Comparison of ENCODE assay signal across 16 mouse cellular contexts in genomic region chr11:64278259-64279003, GRCm38 (mm10).
DNase-seq lines count a peak whose midpoint lies in the region; ATAC-seq and TF ChIP-seq lines count a peak whose summit lies in the region.
"Had no signal": no experiment of that assay in that cellular context is flagged by ENCODE, and none has a peak within 500 bp of the region (broad histone marks: within the 10 kb centered on the region; RNA-seq: fewer than 3 reads in every experiment).

No protein-coding gene starts in this region.

- no peak overlapping the region for H3K27ac ChIP-seq in kidney, postnatal 0 days
- 0 out of 2 replicates have a peak overlapping the region, but pooled peaks have one; percentile 28 for H3K27ac ChIP-seq in forebrain, embryonic 14.5 days (ENCODE audit: low read depth, low read length)
- H3K27ac ChIP-seq in midbrain, embryonic 14.5 days (replicated peaks; ENCODE audit: low read depth, low read length): no peak overlapping the region
- H3K27ac ChIP-seq in kidney, embryonic 14.5 days (ENCODE audit: low read depth, low read length): no peak overlapping the region
- H3K27ac ChIP-seq: limb, embryonic 15.5 days had no signal

- no peaks in the 10 kb centered on the region for H3K36me3 ChIP-seq in kidney, postnatal 0 days (ENCODE audit: insufficient read depth, low read length)
- no peaks in the 10 kb centered on the region for H3K36me3 ChIP-seq in forebrain, embryonic 14.5 days (ENCODE audit: control insufficient read depth, insufficient read depth, low read length)
- H3K36me3 ChIP-seq in midbrain, embryonic 14.5 days (ENCODE audit: control insufficient read depth, insufficient read depth, low read length): no peaks in the 10 kb centered on the region
- H3K36me3 ChIP-seq in kidney, embryonic 14.5 days (ENCODE audit: control insufficient read depth, insufficient read depth, low read length): no peaks in the 10 kb centered on the region
- H3K36me3 ChIP-seq: limb, embryonic 15.5 days had no signal

- peak; percentile 21 for DNase-seq in kidney, postnatal 0 days (ENCODE audit: low spot score)
- DNase-seq in kidney, adult 18-20 months: no peak
- DNase-seq in brain, adult 2 months (ENCODE audit: low read depth, low spot score): peak; percentile 8
- peak; percentile 82 for DNase-seq in forebrain, embryonic 14.5 days (ENCODE audit: low spot score)
- DNase-seq in midbrain, embryonic 14.5 days: peak; percentile 46
- no peak for DNase-seq in MN1 (ENCODE audit: low spot score)
- no peak for DNase-seq in kidney, adult 8-10 months
- DNase-seq: adrenal gland, postnatal 25 days; cerebellum, adult 2 months; gastrocnemius, postnatal 10 days; lung, postnatal 10 days; right cerebral cortex, postnatal 4 days had no signal

- H3K4me1 ChIP-seq in kidney, postnatal 0 days (replicated peaks; ENCODE audit: insufficient read depth, low read length): no peaks in the 10 kb centered on the region
- H3K4me1 ChIP-seq in forebrain, embryonic 14.5 days (ENCODE audit: control insufficient read depth, insufficient read depth, low read length): peaks cover 4% of the 10 kb centered on the region; the same call in 1 of the 2 replicates
- H3K4me1 ChIP-seq in midbrain, embryonic 14.5 days (ENCODE audit: control insufficient read depth, insufficient read depth, low read length): no peaks in the 10 kb centered on the region
- no peaks in the 10 kb centered on the region for H3K4me1 ChIP-seq in kidney, embryonic 14.5 days (ENCODE audit: control insufficient read depth, insufficient read depth, low read length)
- H3K4me1 ChIP-seq: limb, embryonic 15.5 days had no signal

- H3K4me2 ChIP-seq in kidney, postnatal 0 days (ENCODE audit: low read length): no peak overlapping the region
- no peak overlapping the region for H3K4me2 ChIP-seq in forebrain, embryonic 14.5 days (ENCODE audit: low read length)
- no peak overlapping the region for H3K4me2 ChIP-seq in midbrain, embryonic 14.5 days (ENCODE audit: low read length)
- H3K4me2 ChIP-seq in kidney, embryonic 14.5 days (replicated peaks; ENCODE audit: low read depth, low read length): no peak overlapping the region
- H3K4me2 ChIP-seq: limb, embryonic 15.5 days had no signal

- 37% methylated on average over 12 of the region's 12 CpGs for WGBS in kidney, postnatal 0 days
- 25% methylated on average over 12 of the region's 12 CpGs for WGBS in forebrain, embryonic 14.5 days
- 27% methylated on average over 12 of the region's 12 CpGs for WGBS in midbrain, embryonic 14.5 days
- 45% methylated on average over 12 of the region's 12 CpGs for WGBS in kidney, embryonic 14.5 days

- no peak for ATAC-seq in kidney, postnatal 0 days (replicated peaks; ENCODE audit: low FRiP score, low read depth)
- ATAC-seq in forebrain, embryonic 14.5 days: peak; percentile 94
- peak; percentile 50; the same call in 1 of the 2 replicates for ATAC-seq in midbrain, embryonic 14.5 days (ENCODE audit: low FRiP score, low TSS enrichment)
- no peak for ATAC-seq in kidney, embryonic 14.5 days (ENCODE audit: low FRiP score, low TSS enrichment)
- ATAC-seq: intestine, postnatal 0 days; Patski had no signal

- H3K9me3 ChIP-seq in kidney, postnatal 0 days (replicated peaks; ENCODE audit: low read length): no peaks in the 10 kb centered on the region
- H3K9me3 ChIP-seq in forebrain, embryonic 14.5 days (replicated peaks; ENCODE audit: control insufficient read depth, low read length): no peaks in the 10 kb centered on the region
- no peaks in the 10 kb centered on the region for H3K9me3 ChIP-seq in midbrain, embryonic 14.5 days (ENCODE audit: control insufficient read depth, low read length)
- H3K9me3 ChIP-seq in kidney, embryonic 14.5 days (ENCODE audit: control insufficient read depth, low read length): no peaks in the 10 kb centered on the region; the same call in 1 of the 2 replicates
- H3K9me3 ChIP-seq: limb, embryonic 15.5 days had no signal

- no peak for TF ChIP-seq CTCF in kidney, postnatal 0 days (IDR thresholded peaks at IDR 0.05; ENCODE audit: low read depth)

- H3K27me3 ChIP-seq in kidney, postnatal 0 days (ENCODE audit: insufficient read depth, low read length): no peaks in the 10 kb centered on the region
- H3K27me3 ChIP-seq in forebrain, embryonic 14.5 days (replicated peaks; ENCODE audit: control insufficient read depth, insufficient read depth, low read length): no peaks in the 10 kb centered on the region
- no peaks in the 10 kb centered on the region; the same call in 1 of the 2 replicates for H3K27me3 ChIP-seq in midbrain, embryonic 14.5 days (ENCODE audit: control insufficient read depth, insufficient read depth, low read length)
- no peaks in the 10 kb centered on the region for H3K27me3 ChIP-seq in kidney, embryonic 14.5 days (ENCODE audit: control insufficient read depth, insufficient read depth, low read length)
- H3K27me3 ChIP-seq: limb, embryonic 15.5 days had no signal

- H3K9ac ChIP-seq in kidney, postnatal 0 days (ENCODE audit: low read depth, low read length): no peak overlapping the region
- no peak overlapping the region for H3K9ac ChIP-seq in forebrain, embryonic 14.5 days (ENCODE audit: low read length)
- H3K9ac ChIP-seq in midbrain, embryonic 14.5 days (replicated peaks; ENCODE audit: low read length): no peak overlapping the region
- H3K9ac ChIP-seq in kidney, embryonic 14.5 days (ENCODE audit: low read depth, low read length): no peak overlapping the region
- H3K9ac ChIP-seq: limb, embryonic 15.5 days had no signal

- H3K4me3 ChIP-seq in kidney, postnatal 0 days (replicated peaks; ENCODE audit: low read depth, low read length): no peak overlapping the region
- H3K4me3 ChIP-seq in forebrain, embryonic 14.5 days (ENCODE audit: low read depth, low read length): no peak overlapping the region
- no peak overlapping the region for H3K4me3 ChIP-seq in midbrain, embryonic 14.5 days (replicated peaks; ENCODE audit: low read depth, low read length)
- H3K4me3 ChIP-seq in kidney, embryonic 14.5 days (ENCODE audit: low read length): no peak overlapping the region
- H3K4me3 ChIP-seq: limb, embryonic 15.5 days had no signal

Comparison
In these comparisons a context has a peak if more than half of its experiments do, and no peak if none do; other contexts are left out.
1. DNase-seq: peak in kidney, postnatal 0 days (single experiment), brain, adult 2 months (single experiment), forebrain, embryonic 14.5 days (single experiment) and midbrain, embryonic 14.5 days (single experiment); none in kidney, adult 18-20 months (single experiment), MN1 (single experiment) and kidney, adult 8-10 months (0 of 2).
2. ATAC-seq: peak in forebrain, embryonic 14.5 days (single experiment) and midbrain, embryonic 14.5 days (single experiment); none in kidney, postnatal 0 days (single experiment) and kidney, embryonic 14.5 days (single experiment).